Mouse (Mus musculus): ENCODE results near the gene Pabpc4.

DNA sequence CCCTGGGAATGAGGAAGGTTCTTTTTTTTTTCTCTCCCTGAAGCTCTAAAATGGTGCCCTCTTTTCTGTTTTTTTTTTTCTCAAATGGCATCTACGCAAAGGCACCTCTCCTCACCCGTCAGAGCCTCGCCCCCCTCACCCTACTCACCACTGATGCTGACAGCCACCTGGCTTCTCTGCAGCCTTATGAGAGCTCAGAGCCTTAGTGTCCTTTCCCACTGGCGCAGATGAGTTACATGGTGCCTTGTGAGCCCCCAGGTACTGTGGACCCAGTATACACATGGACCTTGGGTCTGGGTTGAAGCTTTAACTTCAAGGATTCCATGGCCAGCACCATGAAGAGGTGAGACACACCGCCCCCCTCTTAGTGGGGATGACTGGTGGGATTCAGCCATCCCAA lies 15.5 kb upstream of the Pabpc4 start:
- TF ChIP-seq ZC3H11A (IDR thresholded peaks at IDR 0.05; ENCODE audit: low read depth, low read length) (no peak), CTCF (IDR thresholded peaks at IDR 0.05 in 2 of 3, conservative IDR thresholded peaks at IDR 0.05 in 1 of 3; ENCODE audit: control insufficient read depth in 1 of 3, insufficient read depth in 1 of 3, low read depth in 2 of 3, low read length in 3 of 3, poor library complexity in 1 of 3, severe bottlenecking in 1 of 3) (no peak), ETS1 (IDR thresholded peaks at IDR 0.05; ENCODE audit: low read depth, low read length) (no peak), UBTF (IDR thresholded peaks at IDR 0.05; ENCODE audit: borderline replicate concordance, insufficient read depth, low read depth, low read length) (no peak), TCF12 (IDR thresholded peaks at IDR 0.05; ENCODE audit: low read depth, low read length) (no peak), NELFE (IDR thresholded peaks at IDR 0.05; ENCODE audit: low read depth, low read length) (no peak), NRF1 (IDR thresholded peaks at IDR 0.05; ENCODE audit: insufficient read depth, low read depth, low read length, poor library complexity, severe bottlenecking) (no peak), HCFC1 (IDR thresholded peaks at IDR 0.05; ENCODE audit: low read depth, low read length) (no peak), ELF1 (IDR thresholded peaks at IDR 0.05; ENCODE audit: low read depth, low read length) (no peak), MAX (IDR thresholded peaks at IDR 0.05; ENCODE audit: low read length) (no peak), POLR2A (IDR thresholded peaks at IDR 0.05; ENCODE audit: control insufficient read depth in 1 of 2, insufficient read depth in 1 of 2, low read depth in 1 of 2, low read length in 2 of 2, poor library complexity in 1 of 2) (no peak), GATA1 (IDR thresholded peaks at IDR 0.05; ENCODE audit: low read depth, low read length) (no peak), MEF2A (IDR thresholded peaks at IDR 0.05; ENCODE audit: extremely low read depth, insufficient replicate concordance, low read depth, low read length, poor library complexity, severe bottlenecking) (no peak), SMC3 (IDR thresholded peaks at IDR 0.05; ENCODE audit: low read depth, low read length) (no peak)
